Comparison of ENCODE assay signal across 21 mouse cellular contexts in the genomic region with DNA sequence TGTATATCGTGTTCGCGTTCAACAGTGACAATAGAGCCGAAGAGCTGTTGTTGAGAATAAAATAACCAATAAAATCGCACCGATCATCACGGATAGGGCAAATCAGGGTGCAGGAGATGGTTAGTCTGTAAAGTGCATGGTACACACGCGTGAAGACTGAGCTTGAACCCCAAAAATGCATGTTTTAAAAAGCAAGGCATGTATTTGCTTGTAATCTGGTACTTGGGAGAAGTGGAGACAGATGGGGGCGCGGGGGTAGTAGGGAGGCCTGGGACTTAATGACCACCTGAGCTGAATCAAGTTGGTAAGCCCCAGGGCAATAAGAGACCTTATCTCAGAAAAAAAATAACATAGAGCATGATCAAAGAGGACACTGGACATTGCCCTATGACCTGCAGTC.
"Had no signal": no experiment of that assay in that cellular context is flagged by ENCODE, and none has a peak within 500 bp of the region (broad histone marks: within the 10 kb centered on the region; RNA-seq: fewer than 3 reads in every experiment).

No protein-coding gene starts in this region.

- H3K27ac ChIP-seq: heart, embryonic 10.5 days; heart, embryonic 13.5 days; heart, embryonic 15.5 days; hindbrain, embryonic 12.5 days; hindbrain, embryonic 13.5 days; hindbrain, embryonic 14.5 days; hindbrain, embryonic 15.5 days; hindbrain, postnatal 0 days; intestine, embryonic 15.5 days; kidney, embryonic 15.5 days; kidney, postnatal 0 days; layer of hippocampus, adult 2 months had no signal

- ATAC-seq: hindbrain, postnatal 0 days; inflammation-experienced regulatory T-cells, adult 6 months; intestine, embryonic 15.5 days; intestine, embryonic 16.5 days; intestine, postnatal 0 days had no signal

- H3K27me3 ChIP-seq: heart, embryonic 15.5 days; hindbrain, embryonic 12.5 days; hindbrain, embryonic 13.5 days; hindbrain, embryonic 15.5 days; intestine, embryonic 15.5 days; kidney, embryonic 15.5 days had no signal

- H3K36me3 ChIP-seq: heart, embryonic 10.5 days; heart, embryonic 12.5 days; heart, embryonic 13.5 days; heart, embryonic 15.5 days; hindbrain, embryonic 10.5 days; hindbrain, embryonic 12.5 days; hindbrain, embryonic 13.5 days; hindbrain, embryonic 15.5 days; intestine, embryonic 15.5 days; kidney, embryonic 15.5 days had no signal

- H3K4me3 ChIP-seq: heart, embryonic 10.5 days; heart, embryonic 12.5 days; heart, embryonic 13.5 days; heart, embryonic 15.5 days; hindbrain, embryonic 12.5 days; hindbrain, embryonic 13.5 days; hindbrain, embryonic 15.5 days; intestine, embryonic 15.5 days; kidney, embryonic 15.5 days; layer of hippocampus, adult 2 months had no signal

- H3K4me2 ChIP-seq: heart, embryonic 15.5 days; intestine, embryonic 15.5 days had no signal

- DNase-seq: heart, postnatal 4 days; kidney, adult 11 months; layer of hippocampus, adult 9-11 months; layer of hippocampus, postnatal 36 days had no signal

- H3K9ac ChIP-seq: heart, embryonic 12.5 days; heart, embryonic 13.5 days; heart, embryonic 15.5 days; hindbrain, embryonic 12.5 days; hindbrain, embryonic 13.5 days; hindbrain, embryonic 14.5 days; intestine, embryonic 15.5 days; kidney, embryonic 15.5 days had no signal

- H3K9me3 ChIP-seq: heart, embryonic 15.5 days; hindbrain, embryonic 15.5 days; intestine, embryonic 15.5 days; kidney, embryonic 15.5 days had no signal
